Mouse (Mus musculus) embryonic facial prominence, embryonic 14.5 days (tissue): ENCODE data around the gene Gpr107. TPM values are rescaled to one million over a fixed set of nuclear protein-coding genes. Genes with fewer than 3 reads are reported as not detected.

Source experiments
- ATAC-seq: fragments of 200-750 bp; cut with Nextera tagmentation; 2 replicates; pipeline ENCODE4 v1.8.0; 2017; ENCODE audit warnings: low read depth, moderate number of reproducible peaks, moderate TSS enrichment
- DNase-seq: peaks from one replicate; pipeline ENCODE4 v3.0.0-alpha.2; 2015; ENCODE audit warnings: low spot score
- H3K27ac ChIP-seq: fragments of 300-500 bp; sonication (generic); replicated peaks from 2 replicates; pipeline ENCODE4 v1.5.1; 2014; ENCODE audit warnings: low read depth, mild to moderate bottlenecking, low read length, moderate library complexity
- H3K27me3 ChIP-seq: fragments of 300-500 bp; sonication (generic); replicated peaks from 2 replicates; pipeline ENCODE4 v1.6.1; 2014; ENCODE audit warnings: low read length; ENCODE audit not compliant: control insufficient read depth, insufficient read depth
- H3K36me3 ChIP-seq: fragments of 300-500 bp; sonication (generic); 2 replicates; pipeline ENCODE4 v1.6.1; 2014; ENCODE audit warnings: low read length, mixed read lengths; ENCODE audit not compliant: control insufficient read depth, insufficient read depth
- H3K4me1 ChIP-seq: fragments of 300-500 bp; sonication (generic); 2 replicates; pipeline ENCODE4 v1.6.1; 2014; ENCODE audit warnings: antibody characterized with exemption, low read length; ENCODE audit not compliant: control insufficient read depth, insufficient read depth
- H3K4me2 ChIP-seq: fragments of 300-500 bp; sonication (generic); 2 replicates; pipeline ENCODE4 v1.6.1; 2014; ENCODE audit warnings: low read depth, mild to moderate bottlenecking, low read length, moderate library complexity, mixed read lengths
- H3K4me3 ChIP-seq: fragments of 300-500 bp; sonication (generic); 2 replicates; pipeline ENCODE4 v1.5.1; 2014; ENCODE audit warnings: low read depth, mild to moderate bottlenecking, low read length
- H3K9ac ChIP-seq: fragments of 300-500 bp; sonication (generic); 2 replicates; pipeline ENCODE4 v1.6.1; 2014; ENCODE audit warnings: low read depth, mild to moderate bottlenecking, low read length, moderate library complexity, mixed read lengths
- H3K9me3 ChIP-seq: fragments of 300-500 bp; sonication (generic); 2 replicates; pipeline ENCODE4 v1.6.1; 2016; ENCODE audit warnings: low read length; ENCODE audit not compliant: control insufficient read depth
- WGBS: fragments of 180-500 bp; shearing (Covaris S2); extraction: QIAGEN DNeasy Blood & Tissue Kit; methylation state at CpG from one replicate; pipeline ENCODE4 v1.1.7; 2014; 5-methylcytosine and 5-hydroxymethylcytosine counted together
- polyA plus RNA-seq: library from polyadenylated mRNA; unstranded; fragments of >200 nt; fragmentation: Nextera tagmentation; extraction: Ambion mirVana; gene quantifications from 2 replicates; pipeline ENCODE4 v1.2.1, GENCODE M21; 2014

Gene Gpr107
- polyA plus RNA-seq, 1 experiment from 2014 or later, result 27.4 TPM

GRCm38 (mm10) chr2:31141867-31142454 lies 10.2 kb upstream of the Gpr107 start, which contains the start of gene Fnbp1:
TSS of gene Fnbp1 (minus strand) at chr2:31142008.
- peak; percentile 95 for ATAC-seq
- 1% methylated on average over 24 of the region's 59 CpGs for WGBS

DNA sequence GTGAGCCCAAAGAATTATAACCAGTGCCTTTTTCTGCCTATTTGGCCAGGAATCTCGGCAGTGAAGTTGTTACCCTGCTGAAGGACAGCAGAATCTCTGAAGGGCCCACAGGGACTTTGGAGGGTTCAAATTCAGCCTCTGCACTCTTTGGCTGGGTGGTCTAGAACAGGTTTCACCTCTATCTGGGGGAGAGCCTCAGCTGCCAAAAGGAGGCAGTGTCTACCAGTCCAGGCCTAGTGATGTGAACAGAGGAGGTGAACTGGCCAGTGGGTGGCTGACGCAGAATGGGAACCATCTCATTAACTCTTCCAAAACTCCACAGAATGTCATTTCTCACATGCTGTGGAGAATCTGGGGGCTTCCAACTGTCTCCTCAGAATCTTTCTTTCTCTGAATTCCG lies 9.6 kb upstream of the Gpr107 start:
- 37% methylated on average over 3 of the region's 3 CpGs for WGBS
- no peaks in the 10 kb centered on the region for H3K27me3 ChIP-seq
- H3K9ac ChIP-seq, result peak overlapping the region; percentile 93
- DNase-seq (no peak), ATAC-seq (no peak)
- peaks cover 10% of the 10 kb centered on the region for H3K4me1 ChIP-seq
- H3K36me3 ChIP-seq, result peaks cover 17% of the 10 kb centered on the region; the same call in 1 of the 2 replicates
- H3K4me3 ChIP-seq, result peak overlapping the region; percentile 96
- peak overlapping the region; percentile 65 for H3K27ac ChIP-seq
- no peaks in the 10 kb centered on the region for H3K9me3 ChIP-seq
- peak overlapping the region; percentile 97 for H3K4me2 ChIP-seq

More at GRCm38 (mm10) chr2:31141867-31142454, 10.2 kb upstream of the Gpr107 start, which contains the start of gene Fnbp1:
- peak within 1 kb of the TSS; percentile 93 for H3K9ac ChIP-seq
- peak within 1 kb of the TSS; percentile 96 for H3K4me3 ChIP-seq
- peaks cover 12% of the 10 kb centered on the region; the same call in 1 of the 2 replicates for H3K36me3 ChIP-seq
- H3K4me1 ChIP-seq, result peaks cover 10% of the 10 kb centered on the region
- H3K27ac ChIP-seq, result peak within 1 kb of the TSS; percentile 85
- H3K9me3 ChIP-seq, result no peaks in the 10 kb centered on the region
- H3K4me2 ChIP-seq, result peak within 1 kb of the TSS; percentile 97
- DNase-seq, result peak; percentile 92
- H3K27me3 ChIP-seq, result no peaks in the 10 kb centered on the region

- WGBS, result 83% methylated on average over 6 of the region's 6 CpGs
- no peak overlapping the region for H3K9ac ChIP-seq
Observed at GRCm38 (mm10) chr2:31143326-31143725, 8.8 kb upstream of the Gpr107 start.

GRCm38 (mm10) chr2:31143768-31144695 lies 8.1 kb upstream of the Gpr107 start:
- ATAC-seq (no peak), DNase-seq (no peak)
- 79% methylated on average over 16 of the region's 16 CpGs for WGBS
- Histone ChIP-seq H3K4me3 (no peak overlapping the region), H3K27ac (no peak overlapping the region), H3K4me1 (peaks cover 10% of the 10 kb centered on the region), H3K36me3 (peaks cover 25% of the 10 kb centered on the region; the same call in 1 of the 2 replicates), H3K9me3 (no peaks in the 10 kb centered on the region), H3K9ac (no peak overlapping the region), H3K4me2 (no peak overlapping the region), H3K27me3 (no peaks in the 10 kb centered on the region)

More at GRCm38 (mm10) chr2:31143326-31143725, 8.8 kb upstream of the Gpr107 start:
- Histone ChIP-seq H3K27ac (no peak overlapping the region), H3K9me3 (no peaks in the 10 kb centered on the region), H3K4me3 (no peak overlapping the region), H3K4me1 (peaks cover 10% of the 10 kb centered on the region), H3K4me2 (no peak overlapping the region), H3K36me3 (peaks cover 23% of the 10 kb centered on the region; the same call in 1 of the 2 replicates), H3K27me3 (no peaks in the 10 kb centered on the region)
- no peak for ATAC-seq
- no peak for DNase-seq

- ATAC-seq (no peak), DNase-seq (no peak)
- 81% methylated on average over 1 of the region's 1 CpGs for WGBS
- Histone ChIP-seq H3K9ac (no peak overlapping the region), H3K36me3 (peaks cover 34% of the 10 kb centered on the region), H3K4me3 (no peak overlapping the region), H3K27ac (no peak overlapping the region), H3K4me1 (peaks cover 10% of the 10 kb centered on the region), H3K9me3 (no peaks in the 10 kb centered on the region), H3K27me3 (no peaks in the 10 kb centered on the region), H3K4me2 (no peak overlapping the region)
Observed at GRCm38 (mm10) chr2:31144901-31145300, 7.2 kb upstream of the Gpr107 start.

DNA sequence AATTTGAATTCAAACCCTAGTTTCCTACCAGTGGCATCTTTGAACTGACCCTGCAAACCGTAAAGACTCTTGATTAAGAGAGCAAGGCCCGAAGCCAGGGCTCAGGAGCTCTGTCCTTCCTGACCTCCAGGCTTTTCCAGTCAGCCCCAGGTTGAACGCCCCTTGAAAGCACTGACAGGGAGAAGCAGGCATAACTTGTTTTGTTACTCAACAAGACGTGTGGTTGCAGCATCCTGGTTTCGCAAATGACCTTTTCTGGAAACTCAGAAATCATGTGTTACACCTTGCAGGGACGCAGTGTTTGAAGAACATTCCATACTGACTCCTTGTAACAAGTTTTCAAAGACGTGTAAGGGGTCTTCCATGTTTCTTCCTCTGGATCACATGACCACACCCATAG lies 5.1 kb upstream of the Gpr107 start:
- ATAC-seq (no peak), DNase-seq (no peak)
- no peaks in the 10 kb centered on the region for H3K27me3 ChIP-seq
- no peak overlapping the region for H3K4me2 ChIP-seq
- H3K27ac ChIP-seq, result no peak overlapping the region
- no peak overlapping the region for H3K4me3 ChIP-seq
- no peak overlapping the region for H3K9ac ChIP-seq
- H3K4me1 ChIP-seq, result 0 out of 2 replicates have a peak, but pooled peaks cover 7% of the 10 kb centered on the region
- no peaks in the 10 kb centered on the region for H3K9me3 ChIP-seq
- H3K36me3 ChIP-seq, result peaks cover 43% of the 10 kb centered on the region
- 82% methylated on average over 7 of the region's 7 CpGs for WGBS

DNA sequence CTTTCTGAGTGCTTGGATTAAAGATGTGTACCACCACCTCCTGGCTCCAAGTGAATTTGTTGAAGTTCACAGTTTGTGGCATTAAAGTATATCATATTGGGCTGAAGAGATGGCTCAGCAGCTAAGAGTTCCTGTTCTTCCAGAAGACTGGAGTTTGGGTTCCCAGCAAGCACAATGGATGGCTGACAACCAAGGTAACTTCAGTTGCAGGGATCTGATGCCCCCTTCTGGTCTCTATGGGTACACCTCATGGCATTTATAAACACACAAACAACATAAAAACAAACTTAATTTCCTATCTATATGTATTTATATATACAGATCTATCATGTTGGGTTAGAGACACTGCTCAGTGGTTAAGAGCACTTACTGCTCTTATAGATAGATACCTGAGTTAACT lies 1.4 kb upstream of the Gpr107 start:
- Histone ChIP-seq H3K27ac (no peak overlapping the region), H3K4me3 (0 out of 2 replicates have a peak overlapping the region, but pooled peaks have one; percentile 98), H3K4me1 (peaks cover 11% of the 10 kb centered on the region; the same call in 1 of the 2 replicates), H3K9ac (no peak overlapping the region), H3K27me3 (no peaks in the 10 kb centered on the region), H3K36me3 (peaks cover 43% of the 10 kb centered on the region), H3K9me3 (no peaks in the 10 kb centered on the region), H3K4me2 (no peak overlapping the region)
- DNase-seq, result no peak
- ATAC-seq, result no peak

- Histone ChIP-seq H3K36me3 (no peaks in the 10 kb centered on the region), H3K4me1 (peaks cover 7% of the 10 kb centered on the region; the same call in 1 of the 2 replicates), H3K27ac (no peak overlapping the region), H3K4me3 (no peak overlapping the region), H3K27me3 (no peaks in the 10 kb centered on the region), H3K9me3 (no peaks in the 10 kb centered on the region), H3K4me2 (no peak overlapping the region), H3K9ac (no peak overlapping the region)
- WGBS, result 92% methylated on average over 3 of the region's 3 CpGs
- DNase-seq, result no peak
- no peak for ATAC-seq
Observed at GRCm38 (mm10) chr2:31156846-31157245, 4.7 kb downstream of the Gpr107 start.
